Comparison of ENCODE assay signal across 14 mouse cellular contexts in genomic region chr8:93398044-93398443, GRCm38 (mm10). TPM values are rescaled to one million over a fixed set of nuclear protein-coding genes. Genes with fewer than 3 reads are reported as not detected.
DNase-seq lines count a peak whose midpoint lies in the region; ATAC-seq and TF ChIP-seq lines count a peak whose summit lies in the region.
"Had no signal": no experiment of that assay in that cellular context is flagged by ENCODE, and none has a peak within 500 bp of the region (broad histone marks: within the 10 kb centered on the region; RNA-seq: fewer than 3 reads in every experiment).

No protein-coding gene starts in this region.

- H3K4me1 ChIP-seq in forebrain, embryonic 14.5 days (ENCODE audit: control insufficient read depth, insufficient read depth, low read length): no peaks in the 10 kb centered on the region
- 0 out of 2 replicates have a peak, but pooled peaks cover 3% of the 10 kb centered on the region for H3K4me1 ChIP-seq in forebrain, embryonic 16.5 days (replicated peaks; ENCODE audit: control insufficient read depth, insufficient read depth, low read length)
- no peaks in the 10 kb centered on the region for H3K4me1 ChIP-seq in CH12.LX (ENCODE audit: control insufficient read depth in 1 of 2, insufficient read depth in 2 of 2)
- H3K4me1 ChIP-seq in limb, embryonic 10.5 days: no peaks in the 10 kb centered on the region
- H3K4me1 ChIP-seq: embryonic facial prominence, embryonic 13.5 days; neural tube, embryonic 12.5 days had no signal

- no peaks in the 10 kb centered on the region for H3K9me3 ChIP-seq in forebrain, embryonic 14.5 days (replicated peaks; ENCODE audit: control insufficient read depth, low read length)
- H3K9me3 ChIP-seq in forebrain, embryonic 16.5 days (ENCODE audit: control insufficient read depth, low read length): no peaks in the 10 kb centered on the region
- H3K9me3 ChIP-seq in CH12.LX (replicated peaks; ENCODE audit: low read length): no peaks in the 10 kb centered on the region
- no peaks in the 10 kb centered on the region for H3K9me3 ChIP-seq in limb, embryonic 10.5 days (replicated peaks)
- H3K9me3 ChIP-seq: embryonic facial prominence, embryonic 13.5 days; neural tube, embryonic 12.5 days had no signal

- H3K36me3 ChIP-seq in forebrain, embryonic 14.5 days (ENCODE audit: control insufficient read depth, insufficient read depth, low read length): no peaks in the 10 kb centered on the region
- H3K36me3 ChIP-seq in forebrain, embryonic 16.5 days (ENCODE audit: control insufficient read depth, insufficient read depth): no peaks in the 10 kb centered on the region
- no peaks in the 10 kb centered on the region for H3K36me3 ChIP-seq in CH12.LX (replicated peaks in 1 of 2; ENCODE audit: control insufficient read depth in 1 of 2, insufficient read depth in 1 of 2, low read length in 1 of 2)
- no peaks in the 10 kb centered on the region for H3K36me3 ChIP-seq in limb, embryonic 10.5 days
- H3K36me3 ChIP-seq: embryonic facial prominence, embryonic 13.5 days; neural tube, embryonic 12.5 days had no signal

- no peak for ATAC-seq in forebrain, embryonic 14.5 days
- no peak for ATAC-seq in forebrain, embryonic 16.5 days

- no peaks in the 10 kb centered on the region for H3K79me2 ChIP-seq in CH12.LX (replicated peaks; ENCODE audit: control insufficient read depth, extremely low read depth, insufficient read depth, poor library complexity, severe bottlenecking)

- peak; percentile 34 for DNase-seq in forebrain, embryonic 14.5 days (ENCODE audit: low spot score)
- DNase-seq in layer of hippocampus, adult 18-20 months (ENCODE audit: low spot score in 2 of 2): peak; percentile 14 to 37
- no peak for DNase-seq in layer of hippocampus, adult 9-11 months
- DNase-seq in CH12.LX (ENCODE audit: extremely low read depth): no peak
- DNase-seq in kidney, postnatal 10 days: peak; percentile 48
- DNase-seq in urinary bladder, postnatal 10 days (ENCODE audit: low spot score): no peak
- no peak for DNase-seq in limb, embryonic 10.5 days (ENCODE audit: low spot score)

- TF ChIP-seq POLR2A in CH12.LX (IDR thresholded peaks at IDR 0.05; ENCODE audit: low read depth, low read length): no peak

- peak in 1 of 2 experiments; percentile 49; a peak in 2 of 4 replicates for TF ChIP-seq CTCF in CH12.LX (conservative IDR thresholded peaks at IDR 0.05 in 1 of 2, IDR thresholded peaks at IDR 0.05 in 1 of 2; ENCODE audit: low read depth in 2 of 2, low read length in 2 of 2)

- H3K9ac ChIP-seq in forebrain, embryonic 14.5 days (ENCODE audit: low read length): no peak overlapping the region
- no peak overlapping the region for H3K9ac ChIP-seq in forebrain, embryonic 16.5 days (replicated peaks; ENCODE audit: low read depth, low read length)
- H3K9ac ChIP-seq in CH12.LX (ENCODE audit: insufficient read depth, low read depth): no peak overlapping the region
- H3K9ac ChIP-seq: embryonic facial prominence, embryonic 13.5 days; neural tube, embryonic 12.5 days had no signal

- no peaks in the 10 kb centered on the region for H3K27me3 ChIP-seq in forebrain, embryonic 14.5 days (replicated peaks; ENCODE audit: control insufficient read depth, insufficient read depth, low read length)
- no peaks in the 10 kb centered on the region for H3K27me3 ChIP-seq in forebrain, embryonic 16.5 days (replicated peaks; ENCODE audit: control insufficient read depth, insufficient read depth, low read length)
- peaks cover 50% of the 10 kb centered on the region for H3K27me3 ChIP-seq in CH12.LX (replicated peaks)
- H3K27me3 ChIP-seq in limb, embryonic 10.5 days (ENCODE audit: low read depth, poor library complexity, severe bottlenecking): no peaks in the 10 kb centered on the region
- H3K27me3 ChIP-seq: embryonic facial prominence, embryonic 13.5 days; neural tube, embryonic 12.5 days had no signal

- H3K27ac ChIP-seq in forebrain, embryonic 14.5 days (ENCODE audit: low read depth, low read length): no peak overlapping the region
- H3K27ac ChIP-seq in forebrain, embryonic 16.5 days (ENCODE audit: low read length): no peak overlapping the region
- H3K27ac ChIP-seq in CH12.LX (ENCODE audit: insufficient read depth, low read depth): no peak overlapping the region
- no peak overlapping the region for H3K27ac ChIP-seq in limb, embryonic 10.5 days
- H3K27ac ChIP-seq: embryonic facial prominence, embryonic 13.5 days; neural tube, embryonic 12.5 days had no signal

- peak; percentile 43 for TF ChIP-seq RAD21 in CH12.LX (IDR thresholded peaks at IDR 0.05; ENCODE audit: low read depth, low read length)

- H3K4me2 ChIP-seq in forebrain, embryonic 14.5 days (ENCODE audit: low read length): no peak overlapping the region
- H3K4me2 ChIP-seq in forebrain, embryonic 16.5 days (ENCODE audit: low read length): no peak overlapping the region
- no peak overlapping the region for H3K4me2 ChIP-seq in CH12.LX (ENCODE audit: insufficient read depth, low read depth, poor library complexity, severe bottlenecking)
- H3K4me2 ChIP-seq: embryonic facial prominence, embryonic 13.5 days; neural tube, embryonic 12.5 days had no signal

- TF ChIP-seq EP300 in CH12.LX (IDR thresholded peaks at IDR 0.05; ENCODE audit: low read length): no peak

- H3K4me3 ChIP-seq in forebrain, embryonic 14.5 days (ENCODE audit: low read depth, low read length): no peak overlapping the region
- H3K4me3 ChIP-seq in forebrain, embryonic 16.5 days (replicated peaks; ENCODE audit: low read length): no peak overlapping the region
- no peak overlapping the region for H3K4me3 ChIP-seq in CH12.LX (replicated peaks in 1 of 3; ENCODE audit: low read depth in 2 of 3, low read length in 2 of 3, poor library complexity in 1 of 3)
- H3K4me3 ChIP-seq in limb, embryonic 10.5 days: no peak overlapping the region
- H3K4me3 ChIP-seq: embryonic facial prominence, embryonic 13.5 days; neural tube, embryonic 12.5 days had no signal

- in situ Hi-C loops in CH12.LX (cut with MboI; ENCODE audit: low pct_ligation_motif_present, low pct_unique_long_range_greater_than_20kb, low sequenced_read_pairs): no loop called here

- 31% methylated on average over 1 of the region's 1 CpGs for WGBS in forebrain, embryonic 14.5 days
- WGBS in forebrain, embryonic 16.5 days: 35% methylated on average over 1 of the region's 1 CpGs
- WGBS in limb, embryonic 10.5 days: 35% methylated on average over 1 of the region's 1 CpGs

- dilution Hi-C loops in CH12.LX (cut with MboI; ENCODE audit: extremely low pct_ligation_motif_present, extremely low pct_unique_long_range_greater_than_20kb, low sequenced_read_pairs): no loop called here

TF ChIP-seq in CH12.LX, 34 proteins besides CTCF, POLR2A, EP300 and RAD21:
- TF ChIP-seq POLR2AphosphoS2 (IDR thresholded peaks at IDR 0.05; ENCODE audit: low read depth, low read length): no peak
- no peak for TF ChIP-seq HCFC1 (IDR thresholded peaks at IDR 0.05; ENCODE audit: low read depth, low read length)
- no peak for TF ChIP-seq TBP (conservative IDR thresholded peaks at IDR 0.05; ENCODE audit: low read depth, low read length)
- TF ChIP-seq JUN (IDR thresholded peaks at IDR 0.05; ENCODE audit: insufficient read depth, low read depth, low read length): no peak
- TF ChIP-seq IRF4 (IDR thresholded peaks at IDR 0.05; ENCODE audit: low read depth, low read length): no peak
- TF ChIP-seq NELFE (IDR thresholded peaks at IDR 0.05; ENCODE audit: low read depth, low read length): no peak
- no peak for TF ChIP-seq ZKSCAN1 (IDR thresholded peaks at IDR 0.05; ENCODE audit: borderline replicate concordance, low read depth, low read length)
- no peak for TF ChIP-seq E2F4 (IDR thresholded peaks at IDR 0.05; ENCODE audit: insufficient replicate concordance, low read depth, low read length)
- TF ChIP-seq BHLHE40 (IDR thresholded peaks at IDR 0.05; ENCODE audit: low read depth, low read length): no peak
- no peak for TF ChIP-seq SIN3A (IDR thresholded peaks at IDR 0.05; ENCODE audit: low read length)
- TF ChIP-seq JUND (conservative IDR thresholded peaks at IDR 0.05; ENCODE audit: low read depth, low read length): no peak
- TF ChIP-seq CHD2 (IDR thresholded peaks at IDR 0.05; ENCODE audit: low read length): no peak
TF ChIP-seq in CH12.LX: peak in this region for 0.

RNA-seq across cellular contexts. Expression of gene Ces1h, which starts 18.5 kb away (rescaled TPM):
- polyA plus RNA-seq in forebrain, embryonic 14.5 days (2014; fragmentation: Nextera tagmentation; extraction: Ambion mirVana): not detected in 2 replicates
- not detected in 2 replicates for polyA plus RNA-seq in forebrain, embryonic 16.5 days (2015; fragmentation: Nextera tagmentation; extraction: Ambion mirVana)
- not detected for total RNA-seq in layer of hippocampus, adult 18-20 months (2021)
- not detected in 2 replicates for total RNA-seq in CH12.LX (2012; rRNA removed)
- not detected in 2 replicates for total RNA-seq in CH12.LX (2014; rRNA removed)
- not detected in 2 replicates for polyA plus RNA-seq in CH12.LX (2012; ENCODE audit: insufficient read length, low read depth)
- polyA plus RNA-seq in limb, embryonic 10.5 days (2016; fragmentation: Nextera tagmentation; extraction: Ambion mirVana): not detected in 2 replicates
- total RNA-seq: gastrocnemius, adult 8-10 months; layer of hippocampus, postnatal 14 days had no signal
- polyA plus RNA-seq: embryonic facial prominence, embryonic 13.5 days; lung, embryonic 16.5 days; neural tube, embryonic 12.5 days; stomach, embryonic 14.5 days had no signal

Comparison
In these comparisons a context has a peak if more than half of its experiments do, and no peak if none do; other contexts are left out.
1. DNase-seq: peak in forebrain, embryonic 14.5 days (single experiment), layer of hippocampus, adult 18-20 months (2 of 2) and kidney, postnatal 10 days (single experiment); none in layer of hippocampus, adult 9-11 months (single experiment), CH12.LX (single experiment), urinary bladder, postnatal 10 days (single experiment) and limb, embryonic 10.5 days (single experiment).